Mouse (Mus musculus): ENCODE data around the gene Abca6. TPM values are rescaled to one million over a fixed set of nuclear protein-coding genes. Genes with fewer than 3 reads are reported as not detected.

The Abca6 gene
- polyA plus RNA-seq, 1 experiment from 2014 or later: 0.73 TPM

DNA sequence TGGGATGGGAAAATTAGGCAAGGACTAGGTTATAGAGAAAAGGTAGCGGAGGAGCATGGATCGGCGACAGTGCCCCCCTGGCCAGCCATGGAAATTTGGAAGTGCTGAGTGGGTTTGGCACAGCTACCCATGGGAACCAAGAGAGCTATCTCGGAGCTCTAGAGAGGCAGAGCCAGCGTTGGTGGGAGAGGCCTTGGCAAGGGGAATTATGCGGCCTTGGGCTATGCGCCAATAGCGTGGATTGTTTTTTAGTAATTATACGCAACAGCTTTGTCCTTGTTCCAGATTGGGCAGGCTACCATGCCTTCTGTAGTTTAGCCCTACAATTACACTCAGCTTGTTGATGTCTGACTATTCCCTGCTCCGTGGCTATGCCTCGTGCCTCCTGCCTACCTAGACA, 15.2 kb upstream of the Abca6 start:
- Histone ChIP-seq H3K4me2 (replicated peaks; ENCODE audit: low read depth) (no peak overlapping the region), H3K36me3 (ENCODE audit: control insufficient read depth, insufficient read depth) (no peaks in the 10 kb centered on the region), H3K4me3 (ENCODE audit: low read depth, low read length) (no peak overlapping the region), H3K4me1 (replicated peaks; ENCODE audit: control insufficient read depth, insufficient read depth, low read length) (no peaks in the 10 kb centered on the region), H3K9ac (ENCODE audit: low read depth, low read length) (no peak overlapping the region), H3K9me3 (ENCODE audit: control insufficient read depth) (no peaks in the 10 kb centered on the region), H3K27ac (ENCODE audit: low read depth, low read length) (no peak overlapping the region), H3K27me3 (replicated peaks; ENCODE audit: control insufficient read depth, insufficient read depth, low read length) (no peaks in the 10 kb centered on the region)
- no peak for ATAC-seq
- no peak for TF ChIP-seq CTCF (IDR thresholded peaks at IDR 0.05; ENCODE audit: low read depth)
- WGBS: 84% methylated on average over 11 of the region's 11 CpGs

DNA sequence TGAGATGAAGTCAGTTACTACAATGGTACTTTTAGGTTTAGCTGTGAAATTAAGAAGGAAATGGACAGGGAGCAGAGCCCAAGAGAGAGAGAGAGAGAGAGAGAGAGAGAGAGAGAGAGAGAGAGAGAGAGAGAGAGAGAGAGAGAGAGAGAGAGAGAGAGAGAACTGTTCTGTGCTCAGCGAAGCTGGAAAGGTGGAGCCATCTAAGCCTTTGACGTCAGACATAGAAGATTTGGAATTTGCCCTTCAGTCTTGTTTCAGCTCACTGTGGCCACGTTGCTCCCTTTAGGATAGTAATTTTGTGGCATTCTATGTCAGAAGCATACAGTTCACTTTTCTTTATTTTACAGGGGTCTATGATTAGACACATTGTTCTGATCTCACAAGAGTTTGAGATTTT, 10.3 kb upstream of the Abca6 start:
- H3K27me3 ChIP-seq (replicated peaks; ENCODE audit: control insufficient read depth, insufficient read depth, low read length): no peaks in the 10 kb centered on the region
- WGBS: 67% methylated on average over 3 of the region's 3 CpGs
- no peak for ATAC-seq
- no peak overlapping the region for H3K4me3 ChIP-seq (ENCODE audit: low read depth, low read length)
- no peaks in the 10 kb centered on the region for H3K4me1 ChIP-seq (replicated peaks; ENCODE audit: control insufficient read depth, insufficient read depth, low read length)
- no peak overlapping the region for H3K9ac ChIP-seq (ENCODE audit: low read depth, low read length)
- 0 out of 2 replicates have a peak, but pooled peaks cover 3% of the 10 kb centered on the region for H3K9me3 ChIP-seq (ENCODE audit: control insufficient read depth)
- H3K27ac ChIP-seq (ENCODE audit: low read depth, low read length): no peak overlapping the region
- no peak for TF ChIP-seq CTCF (IDR thresholded peaks at IDR 0.05; ENCODE audit: low read depth)
- H3K36me3 ChIP-seq (ENCODE audit: control insufficient read depth, insufficient read depth): no peaks in the 10 kb centered on the region
- H3K4me2 ChIP-seq (replicated peaks; ENCODE audit: low read depth): no peak overlapping the region

- no peak overlapping the region for H3K4me2 ChIP-seq (replicated peaks; ENCODE audit: low read depth)
- H3K9me3 ChIP-seq (ENCODE audit: control insufficient read depth): 0 out of 2 replicates have a peak, but pooled peaks cover 3% of the 10 kb centered on the region
- H3K27me3 ChIP-seq (replicated peaks; ENCODE audit: control insufficient read depth, insufficient read depth, low read length): no peaks in the 10 kb centered on the region
- no peak for TF ChIP-seq CTCF (IDR thresholded peaks at IDR 0.05; ENCODE audit: low read depth)
- no peak overlapping the region for H3K27ac ChIP-seq (ENCODE audit: low read depth, low read length)
- no peaks in the 10 kb centered on the region for H3K36me3 ChIP-seq (ENCODE audit: control insufficient read depth, insufficient read depth)
- H3K4me3 ChIP-seq (ENCODE audit: low read depth, low read length): no peak overlapping the region
- no peak overlapping the region for H3K9ac ChIP-seq (ENCODE audit: low read depth, low read length)
- H3K4me1 ChIP-seq (replicated peaks; ENCODE audit: control insufficient read depth, insufficient read depth, low read length): no peaks in the 10 kb centered on the region
- no peak for ATAC-seq
- 69% methylated on average over 4 of the region's 4 CpGs for WGBS
Measured at GRCm38 (mm10) chr11:110257911-110258310, 6.3 kb upstream of the Abca6 start.

DNA sequence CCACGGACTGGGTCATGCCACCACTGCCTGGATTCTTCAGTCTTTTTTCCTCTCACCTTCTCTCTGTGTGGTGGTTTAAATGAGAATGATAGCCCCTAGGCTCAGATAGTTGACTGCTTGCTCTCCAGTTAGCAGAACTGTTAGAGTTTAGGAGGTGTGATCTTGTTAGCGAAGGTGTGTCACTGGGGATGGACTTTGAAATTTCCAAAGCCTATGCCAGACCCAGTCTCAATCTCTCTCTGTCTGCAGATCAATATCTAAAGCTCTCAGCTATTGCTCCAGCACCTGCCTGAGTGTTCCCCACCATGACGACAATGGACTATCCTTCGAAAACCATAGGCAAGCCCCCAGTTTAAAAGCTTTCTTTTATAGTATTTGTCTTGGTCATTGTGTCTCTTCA, 5.5 kb upstream of the Abca6 start:
- no peak overlapping the region for H3K4me2 ChIP-seq (replicated peaks; ENCODE audit: low read depth)
- no peak overlapping the region for H3K4me3 ChIP-seq (ENCODE audit: low read depth, low read length)
- no peak for TF ChIP-seq CTCF (IDR thresholded peaks at IDR 0.05; ENCODE audit: low read depth)
- WGBS: 81% methylated on average over 4 of the region's 4 CpGs
- no peaks in the 10 kb centered on the region for H3K27me3 ChIP-seq (replicated peaks; ENCODE audit: control insufficient read depth, insufficient read depth, low read length)
- H3K36me3 ChIP-seq (ENCODE audit: control insufficient read depth, insufficient read depth): no peaks in the 10 kb centered on the region
- ATAC-seq: no peak
- H3K9me3 ChIP-seq (ENCODE audit: control insufficient read depth): 0 out of 2 replicates have a peak, but pooled peaks cover 3% of the 10 kb centered on the region
- no peaks in the 10 kb centered on the region for H3K4me1 ChIP-seq (replicated peaks; ENCODE audit: control insufficient read depth, insufficient read depth, low read length)
- no peak overlapping the region for H3K27ac ChIP-seq (ENCODE audit: low read depth, low read length)
- H3K9ac ChIP-seq (ENCODE audit: low read depth, low read length): no peak overlapping the region

GRCm38 (mm10) chr11:110252256-110252655, 680 bp upstream of the Abca6 start:
- H3K4me1 ChIP-seq (replicated peaks; ENCODE audit: control insufficient read depth, insufficient read depth, low read length): no peaks in the 10 kb centered on the region
- no peak for TF ChIP-seq CTCF (IDR thresholded peaks at IDR 0.05; ENCODE audit: low read depth)
- no peaks in the 10 kb centered on the region for H3K36me3 ChIP-seq (ENCODE audit: control insufficient read depth, insufficient read depth)
- H3K27me3 ChIP-seq (replicated peaks; ENCODE audit: control insufficient read depth, insufficient read depth, low read length): no peaks in the 10 kb centered on the region
- no peak overlapping the region for H3K4me2 ChIP-seq (replicated peaks; ENCODE audit: low read depth)
- no peak overlapping the region for H3K4me3 ChIP-seq (ENCODE audit: low read depth, low read length)
- WGBS: 70% methylated on average over 3 of the region's 3 CpGs
- H3K27ac ChIP-seq (ENCODE audit: low read depth, low read length): no peak overlapping the region
- H3K9me3 ChIP-seq (ENCODE audit: control insufficient read depth): no peaks in the 10 kb centered on the region
- no peak overlapping the region for H3K9ac ChIP-seq (ENCODE audit: low read depth, low read length)
- no peak for ATAC-seq

DNA sequence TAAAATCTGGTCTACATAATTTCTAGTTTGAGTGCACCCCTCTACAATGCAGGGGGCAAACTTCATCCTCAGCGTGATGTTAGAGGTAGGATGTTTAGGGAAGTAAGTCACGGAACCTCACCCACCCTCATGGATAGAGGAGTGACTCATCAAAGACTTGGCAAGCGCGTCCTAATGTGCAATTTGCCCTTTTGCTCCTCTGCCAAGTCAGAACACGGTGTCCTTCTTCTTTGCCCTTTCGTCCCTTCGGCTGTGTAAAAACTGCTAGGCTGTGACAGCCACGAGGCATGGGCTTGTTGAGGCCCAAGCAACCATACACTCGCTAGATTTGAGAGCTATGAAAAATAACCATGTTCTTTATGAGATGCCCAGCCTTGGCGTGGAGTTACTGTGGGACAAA, 6.8 kb downstream of the Abca6 start:
- WGBS: 80% methylated on average over 10 of the region's 10 CpGs
- Histone ChIP-seq H3K9ac (ENCODE audit: low read depth, low read length) (no peak overlapping the region), H3K36me3 (ENCODE audit: control insufficient read depth, insufficient read depth) (no peaks in the 10 kb centered on the region), H3K9me3 (ENCODE audit: control insufficient read depth) (no peaks in the 10 kb centered on the region), H3K27ac (ENCODE audit: low read depth, low read length) (no peak overlapping the region), H3K4me1 (replicated peaks; ENCODE audit: control insufficient read depth, insufficient read depth, low read length) (no peaks in the 10 kb centered on the region), H3K4me3 (ENCODE audit: low read depth, low read length) (no peak overlapping the region), H3K4me2 (replicated peaks; ENCODE audit: low read depth) (no peak overlapping the region), H3K27me3 (replicated peaks; ENCODE audit: control insufficient read depth, insufficient read depth, low read length) (no peaks in the 10 kb centered on the region)
- TF ChIP-seq CTCF (IDR thresholded peaks at IDR 0.05; ENCODE audit: low read depth): no peak
- no peak for ATAC-seq

DNA sequence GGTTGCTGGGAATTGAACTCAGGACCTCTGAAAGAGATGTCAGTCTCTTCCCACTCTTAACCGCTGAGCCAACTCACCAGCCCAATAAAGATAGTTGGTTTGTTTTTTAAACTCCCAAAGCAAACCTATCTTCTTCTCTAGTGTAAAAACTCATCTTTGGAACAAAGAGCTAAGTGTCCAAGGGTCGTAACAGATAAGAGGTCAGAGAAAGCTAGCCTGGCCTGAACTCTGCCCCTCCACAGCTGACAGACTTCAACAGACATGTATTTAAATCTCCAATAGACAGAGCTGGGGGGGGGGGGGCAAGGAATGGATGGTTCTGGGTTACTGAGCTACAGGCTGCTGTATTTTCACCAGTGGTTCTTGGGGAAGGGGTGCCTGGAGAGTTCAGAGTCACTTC, 14.1 kb downstream of the Abca6 start:
- Histone ChIP-seq H3K9ac (ENCODE audit: low read depth, low read length) (no peak overlapping the region), H3K4me3 (ENCODE audit: low read depth, low read length) (no peak overlapping the region), H3K27ac (ENCODE audit: low read depth, low read length) (no peak overlapping the region)

More for the DNA sequence above, 14.1 kb downstream of the Abca6 start:
- H3K36me3 ChIP-seq (ENCODE audit: control insufficient read depth, insufficient read depth): no peaks in the 10 kb centered on the region
- no peak for TF ChIP-seq CTCF (IDR thresholded peaks at IDR 0.05; ENCODE audit: low read depth)
- H3K27me3 ChIP-seq (replicated peaks; ENCODE audit: control insufficient read depth, insufficient read depth, low read length): no peaks in the 10 kb centered on the region
- ATAC-seq: no peak
- H3K4me1 ChIP-seq (replicated peaks; ENCODE audit: control insufficient read depth, insufficient read depth, low read length): no peaks in the 10 kb centered on the region
- 70% methylated on average over 2 of the region's 2 CpGs for WGBS
- H3K9me3 ChIP-seq (ENCODE audit: control insufficient read depth): no peaks in the 10 kb centered on the region
- no peak overlapping the region for H3K4me2 ChIP-seq (replicated peaks; ENCODE audit: low read depth)
